Mouse (Mus musculus) liver, postnatal 0 days (tissue): ENCODE measurements around the gene Eepd1.
A peak's percentile ranks its signal among the peaks of the same experiment; 100 is the strongest.

ENCODE experiments used
- CTCF ChIP-seq: sonication (generic); IDR thresholded peaks from 2 replicates; pipeline ENCODE4 v1.5.1; 2016; ENCODE audit warnings: antibody characterized with exemption, low read depth
- EP300 ChIP-seq: IDR thresholded peaks from 2 replicates; pipeline ENCODE4 v1.6.1; 2016; ENCODE audit warnings: antibody characterized with exemption, low read depth, mild to moderate bottlenecking

- TF ChIP-seq CTCF (peak; percentile 42), EP300 (no peak)
Measured at GRCm38 (mm10) chr9:25482999-25483347, 1.6 kb downstream of the Eepd1 start.
